Mouse (Mus musculus): ENCODE data around the gene Rybp. TPM values are rescaled to one million over a fixed set of nuclear protein-coding genes. Genes with fewer than 3 reads are reported as not detected.

Rybp gene
- total RNA-seq, 2 experiments from 2014 or later = 4.5 to 8.8 TPM

- Histone ChIP-seq H3K27ac (no peak overlapping the region), H3K4me3 (no peak overlapping the region)
- DNase-seq = no peak
- intact Hi-C loops (cut with DNase I) = no loop called here
- no peak for TF ChIP-seq CTCF (IDR thresholded peaks at IDR 0.05)
These were observed 98.2 kb downstream of the Rybp start for GRCm38 (mm10) chr6:100188883-100189743.

GRCm38 (mm10) chr6:100187821-100188220, 99.5 kb downstream of the Rybp start:
- intact Hi-C loops (cut with DNase I) = no loop called here
- H3K27ac ChIP-seq = no peak overlapping the region
- TF ChIP-seq CTCF (IDR thresholded peaks at IDR 0.05) = no peak
- DNase-seq = no peak
- no peak overlapping the region for H3K4me3 ChIP-seq

GRCm38 (mm10) chr6:100186789-100187188, 100.5 kb downstream of the Rybp start:
- no peak for TF ChIP-seq CTCF (IDR thresholded peaks at IDR 0.05)
- no peak for DNase-seq
- Histone ChIP-seq H3K4me3 (no peak overlapping the region), H3K27ac (no peak overlapping the region)
- intact Hi-C loops (cut with DNase I) = no loop called here

DNA sequence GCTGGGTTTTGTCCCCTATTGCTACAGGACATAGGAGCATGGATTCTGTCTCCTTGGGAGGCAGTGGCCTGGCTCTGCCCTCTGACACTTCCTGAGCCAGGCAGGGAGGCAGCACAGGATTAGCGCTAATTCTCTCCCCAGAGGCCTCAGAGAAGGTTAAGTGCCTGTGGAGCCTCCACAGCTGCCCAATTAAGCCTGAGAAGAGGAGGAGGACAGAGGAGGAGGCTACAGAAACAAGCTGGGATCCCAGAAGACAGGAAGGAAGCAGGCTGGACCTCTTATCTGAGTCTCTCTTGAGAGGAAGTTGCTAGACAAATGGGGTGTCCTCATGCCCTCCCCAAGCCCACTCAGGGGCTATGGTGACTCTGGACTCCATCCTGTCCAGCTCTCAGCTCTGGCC, 101.8 kb downstream of the Rybp start:
- no peak for DNase-seq
- Histone ChIP-seq H3K27ac (no peak overlapping the region), H3K4me3 (no peak overlapping the region)
- no peak for TF ChIP-seq CTCF (IDR thresholded peaks at IDR 0.05)
- intact Hi-C loops (cut with DNase I) = no loop called here

DNA sequence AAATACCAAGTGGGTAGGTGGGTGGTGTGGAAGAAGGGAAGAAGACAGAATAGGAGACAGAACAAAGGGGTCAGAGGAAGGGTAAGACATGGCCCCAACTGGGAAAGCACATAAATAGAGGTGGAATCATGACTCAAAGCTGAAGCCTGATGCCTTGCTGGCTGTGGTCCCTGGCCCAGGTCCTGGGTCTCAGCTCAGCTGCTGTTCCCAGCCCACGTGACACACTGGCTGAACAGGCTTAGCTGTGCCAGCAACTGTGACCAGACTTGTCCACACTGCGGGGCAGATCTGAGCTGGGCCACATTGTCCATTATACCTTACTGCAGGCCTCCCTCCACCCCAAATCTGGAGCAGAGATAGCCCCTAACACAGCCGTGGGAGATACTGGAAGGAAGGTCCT, 103.9 kb downstream of the Rybp start:
- no peak overlapping the region for H3K4me3 ChIP-seq
- H3K27ac ChIP-seq = peak overlapping the region; percentile 73
- TF ChIP-seq CTCF (IDR thresholded peaks at IDR 0.05) = no peak
- intact Hi-C loops (cut with DNase I) = loop anchor here (1.0 kb wide), 1 partner anchor 39 kb away; no protein-coding TSS in a partner anchor
- DNase-seq = peak; percentile 93

GRCm38 (mm10) chr6:100180883-100181262, 106.4 kb downstream of the Rybp start:
- TF ChIP-seq CTCF (IDR thresholded peaks at IDR 0.05) = no peak
- DNase-seq = no peak
- intact Hi-C loops (cut with DNase I) = no loop called here
- Histone ChIP-seq H3K27ac (no peak overlapping the region), H3K4me3 (no peak overlapping the region)

DNA sequence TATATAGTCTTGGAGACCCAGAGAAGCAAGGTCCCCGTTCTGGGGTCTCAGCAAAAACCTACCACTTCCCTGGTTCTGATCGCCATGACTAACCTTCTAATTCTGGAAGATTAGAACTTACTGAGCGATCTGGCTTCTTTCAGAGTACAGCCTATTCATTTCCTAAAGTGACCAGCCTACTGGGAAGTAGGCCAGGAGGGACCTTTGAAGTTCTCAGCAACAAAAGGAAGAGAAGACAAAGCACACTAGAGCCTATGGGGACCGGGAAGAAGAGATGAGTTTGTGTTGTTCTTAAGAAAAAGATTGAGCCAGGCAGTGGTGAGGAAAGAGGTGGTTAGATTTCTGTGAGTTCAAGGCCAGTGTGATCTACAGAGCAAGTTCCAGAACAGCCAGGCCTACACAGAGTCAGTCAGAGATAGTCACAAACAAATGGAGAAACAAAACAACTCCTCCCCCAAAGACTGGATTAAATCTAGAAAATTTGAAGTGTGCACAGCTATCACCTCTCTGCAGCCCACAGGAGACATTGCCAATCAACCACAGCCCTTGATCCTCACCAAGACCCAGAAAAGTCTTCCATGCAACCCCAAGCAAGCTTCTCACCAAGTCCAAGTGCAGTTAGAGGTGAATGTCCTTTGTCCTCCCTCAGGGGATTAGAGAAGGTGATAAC, 106.9 kb downstream of the Rybp start:
- no peak overlapping the region for H3K4me3 ChIP-seq
- intact Hi-C loops (cut with DNase I) = no loop called here
- no peak for DNase-seq
- TF ChIP-seq CTCF (IDR thresholded peaks at IDR 0.05) = no peak
- H3K27ac ChIP-seq = no peak overlapping the region

DNA sequence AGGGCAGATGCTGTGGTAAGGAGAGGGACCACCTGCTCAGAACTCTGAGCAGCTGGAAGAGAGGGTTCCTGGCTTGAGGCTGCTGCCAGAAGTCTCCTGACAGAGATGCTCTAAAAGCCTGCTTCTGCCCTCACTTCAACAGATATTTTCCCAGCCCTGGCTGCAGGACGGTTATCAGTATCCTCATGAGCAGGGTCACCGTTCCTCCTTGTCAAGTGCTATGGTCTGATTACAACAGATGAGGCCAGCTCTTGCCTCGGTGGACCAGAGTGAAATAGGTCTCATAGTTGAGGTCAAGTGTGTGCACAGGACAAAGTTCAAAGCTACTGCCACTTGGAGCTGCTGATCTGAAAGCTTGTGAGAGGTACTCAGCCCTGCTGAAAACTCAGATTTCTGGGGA, 108.5 kb downstream of the Rybp start:
- no peak for TF ChIP-seq CTCF (IDR thresholded peaks at IDR 0.05)
- Histone ChIP-seq H3K4me3 (no peak overlapping the region), H3K27ac (no peak overlapping the region)
- intact Hi-C loops (cut with DNase I) = no loop called here
- no peak for DNase-seq

All from gastrocnemius, adult 2 months (tissue).